17 mouse cellular contexts compared by ENCODE assay signal in the genomic region with DNA sequence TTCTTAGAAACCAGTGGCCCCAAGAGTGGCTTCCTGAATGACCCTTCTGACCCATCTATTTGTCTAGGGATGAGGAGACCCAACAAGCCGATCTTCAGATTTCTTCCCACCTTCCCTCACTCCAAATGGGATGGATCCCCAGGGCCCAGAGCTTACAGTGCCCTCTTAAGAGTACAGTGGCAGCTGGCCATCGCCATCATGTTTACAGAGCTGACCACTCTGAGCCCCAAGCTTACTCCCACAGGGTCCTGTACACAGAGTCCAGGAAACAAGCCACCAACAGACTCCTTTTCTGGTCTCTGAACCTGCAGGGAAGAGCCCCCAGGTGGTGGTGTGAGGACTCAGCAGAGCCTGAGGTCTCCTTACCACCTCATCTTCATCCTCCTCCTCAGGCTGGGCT.
"Had no signal": no experiment of that assay in that cellular context is flagged by ENCODE, and none has a peak within 500 bp of the region (broad histone marks: within the 10 kb centered on the region; RNA-seq: fewer than 3 reads in every experiment).

No protein-coding gene starts in this region.

- ATAC-seq: liver, postnatal 0 days; midbrain, embryonic 15.5 days had no signal

- H3K4me1 ChIP-seq: liver, embryonic 15.5 days; lung, embryonic 15.5 days; midbrain, embryonic 12.5 days; midbrain, embryonic 15.5 days; neural tube, embryonic 12.5 days had no signal

- H3K4me3 ChIP-seq: liver, embryonic 15.5 days; lung, embryonic 15.5 days; megakaryocyte, embryonic 14.5 days; midbrain, embryonic 12.5 days; midbrain, embryonic 15.5 days; neural tube, embryonic 12.5 days had no signal

- H3K9ac ChIP-seq: liver, embryonic 15.5 days; liver, postnatal 0 days; lung, embryonic 15.5 days; midbrain, embryonic 12.5 days; midbrain, embryonic 15.5 days; neural tube, embryonic 12.5 days had no signal

- DNase-seq: liver, postnatal 0 days; lung, adult 2 months; lung, postnatal 14 days; lung, postnatal 36 days; right cerebral cortex, postnatal 25 days; right cerebral cortex, postnatal 4 days; spleen, adult 18-20 months; thymus, adult 2 months; thymus, postnatal 25 days; thymus, postnatal 4 days had no signal

- H3K9me3 ChIP-seq: liver, embryonic 15.5 days; lung, embryonic 15.5 days; megakaryocyte, embryonic 14.5 days; midbrain, embryonic 12.5 days; midbrain, embryonic 15.5 days; neural tube, embryonic 12.5 days had no signal

- H3K27ac ChIP-seq: liver, embryonic 15.5 days; lung, embryonic 15.5 days; macrophage; midbrain, embryonic 12.5 days; midbrain, embryonic 15.5 days; neural tube, embryonic 12.5 days had no signal

- H3K4me2 ChIP-seq: liver, embryonic 15.5 days; lung, embryonic 15.5 days; midbrain, embryonic 12.5 days; midbrain, embryonic 15.5 days; neural tube, embryonic 12.5 days had no signal

- H3K27me3 ChIP-seq: liver, embryonic 15.5 days; lung, embryonic 15.5 days; megakaryocyte, embryonic 14.5 days; midbrain, embryonic 12.5 days; midbrain, embryonic 15.5 days; neural tube, embryonic 12.5 days had no signal
